Mouse (Mus musculus) embryonic facial prominence, embryonic 14.5 days (tissue): ENCODE results near the gene E2f3. TPM values are rescaled to one million over a fixed set of nuclear protein-coding genes. Genes with fewer than 3 reads are reported as not detected.
A peak's percentile ranks its signal among the peaks of the same experiment; 100 is the strongest.

Experiments used
- ATAC-seq: fragments of 200-750 bp; cut with Nextera tagmentation; 2 replicates; pipeline ENCODE4 v1.8.0; 2017; ENCODE audit warnings: low read depth, moderate number of reproducible peaks, moderate TSS enrichment
- DNase-seq: peaks from one replicate; pipeline ENCODE4 v3.0.0-alpha.2; 2015; ENCODE audit warnings: low spot score
- H3K27ac ChIP-seq: fragments of 300-500 bp; sonication (generic); replicated peaks from 2 replicates; pipeline ENCODE4 v1.5.1; 2014; ENCODE audit warnings: low read depth, mild to moderate bottlenecking, low read length, moderate library complexity
- H3K27me3 ChIP-seq: fragments of 300-500 bp; sonication (generic); replicated peaks from 2 replicates; pipeline ENCODE4 v1.6.1; 2014; ENCODE audit warnings: low read length; ENCODE audit not compliant: control insufficient read depth, insufficient read depth
- H3K36me3 ChIP-seq: fragments of 300-500 bp; sonication (generic); 2 replicates; pipeline ENCODE4 v1.6.1; 2014; ENCODE audit warnings: low read length, mixed read lengths; ENCODE audit not compliant: control insufficient read depth, insufficient read depth
- H3K4me1 ChIP-seq: fragments of 300-500 bp; sonication (generic); 2 replicates; pipeline ENCODE4 v1.6.1; 2014; ENCODE audit warnings: antibody characterized with exemption, low read length; ENCODE audit not compliant: control insufficient read depth, insufficient read depth
- H3K4me2 ChIP-seq: fragments of 300-500 bp; sonication (generic); 2 replicates; pipeline ENCODE4 v1.6.1; 2014; ENCODE audit warnings: low read depth, mild to moderate bottlenecking, low read length, moderate library complexity, mixed read lengths
- H3K4me3 ChIP-seq: fragments of 300-500 bp; sonication (generic); 2 replicates; pipeline ENCODE4 v1.5.1; 2014; ENCODE audit warnings: low read depth, mild to moderate bottlenecking, low read length
- H3K9ac ChIP-seq: fragments of 300-500 bp; sonication (generic); 2 replicates; pipeline ENCODE4 v1.6.1; 2014; ENCODE audit warnings: low read depth, mild to moderate bottlenecking, low read length, moderate library complexity, mixed read lengths
- H3K9me3 ChIP-seq: fragments of 300-500 bp; sonication (generic); 2 replicates; pipeline ENCODE4 v1.6.1; 2016; ENCODE audit warnings: low read length; ENCODE audit not compliant: control insufficient read depth
- WGBS: fragments of 180-500 bp; shearing (Covaris S2); extraction: QIAGEN DNeasy Blood & Tissue Kit; methylation state at CpG from one replicate; pipeline ENCODE4 v1.1.7; 2014; 5-methylcytosine and 5-hydroxymethylcytosine counted together
- polyA plus RNA-seq: library from polyadenylated mRNA; unstranded; fragments of >200 nt; fragmentation: Nextera tagmentation; extraction: Ambion mirVana; gene quantifications from 2 replicates; pipeline ENCODE4 v1.2.1, GENCODE M21; 2014

Gene E2f3
- polyA plus RNA-seq, 1 experiment from 2014 or later = 9.7 TPM

DNA sequence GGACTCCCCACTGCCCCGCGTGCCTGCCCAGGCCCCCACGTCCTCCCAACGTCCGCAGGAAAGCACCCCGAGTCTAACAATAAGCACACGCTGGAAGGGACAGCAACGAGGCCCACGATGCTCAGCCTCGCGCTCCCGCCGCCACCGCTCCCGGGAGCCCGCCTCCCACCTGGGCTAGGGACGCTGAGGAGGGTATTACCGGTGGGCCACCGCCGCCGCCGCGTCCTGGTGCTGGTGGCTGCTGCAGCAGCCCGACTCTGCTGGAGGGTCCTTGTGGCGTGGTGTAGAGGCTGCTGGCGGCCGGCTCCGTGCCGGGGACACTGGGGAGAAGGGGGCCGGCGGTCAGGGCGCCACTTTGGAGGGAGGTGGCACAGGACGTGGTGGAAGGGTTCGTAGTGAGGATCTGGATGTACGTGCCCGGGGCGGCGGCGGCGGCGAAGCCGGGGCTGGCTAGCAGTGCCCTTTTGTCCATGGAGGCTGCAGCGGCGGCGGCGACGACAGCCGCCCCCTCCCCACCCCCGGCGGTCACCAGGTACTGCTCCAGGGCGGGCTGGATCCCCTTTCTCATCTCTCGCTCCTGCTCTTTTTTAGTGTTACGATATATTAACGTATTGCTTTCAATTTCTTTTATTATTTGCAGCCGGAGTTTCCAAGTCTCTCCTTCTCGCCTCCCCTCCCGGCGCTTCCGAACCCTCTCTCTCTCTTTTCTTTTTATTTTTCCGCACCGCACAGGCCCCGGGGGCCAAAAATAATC lies 585 bp downstream of the E2f3 start:
- Histone ChIP-seq H3K9me3 (no peaks in the 10 kb centered on the region), H3K4me2 (peak overlapping the region; percentile 77), H3K27ac (peak overlapping the region; percentile 98), H3K9ac (peak overlapping the region; percentile 97), H3K27me3 (no peaks in the 10 kb centered on the region), H3K4me3 (peak overlapping the region; percentile 96), H3K36me3 (no peaks in the 10 kb centered on the region), H3K4me1 (peaks cover 15% of the 10 kb centered on the region; the same call in 1 of the 2 replicates)
- ATAC-seq = no peak
- peak; percentile 6 for DNase-seq
- WGBS = under 1% methylated on average over 31 of the region's 62 CpGs

DNA sequence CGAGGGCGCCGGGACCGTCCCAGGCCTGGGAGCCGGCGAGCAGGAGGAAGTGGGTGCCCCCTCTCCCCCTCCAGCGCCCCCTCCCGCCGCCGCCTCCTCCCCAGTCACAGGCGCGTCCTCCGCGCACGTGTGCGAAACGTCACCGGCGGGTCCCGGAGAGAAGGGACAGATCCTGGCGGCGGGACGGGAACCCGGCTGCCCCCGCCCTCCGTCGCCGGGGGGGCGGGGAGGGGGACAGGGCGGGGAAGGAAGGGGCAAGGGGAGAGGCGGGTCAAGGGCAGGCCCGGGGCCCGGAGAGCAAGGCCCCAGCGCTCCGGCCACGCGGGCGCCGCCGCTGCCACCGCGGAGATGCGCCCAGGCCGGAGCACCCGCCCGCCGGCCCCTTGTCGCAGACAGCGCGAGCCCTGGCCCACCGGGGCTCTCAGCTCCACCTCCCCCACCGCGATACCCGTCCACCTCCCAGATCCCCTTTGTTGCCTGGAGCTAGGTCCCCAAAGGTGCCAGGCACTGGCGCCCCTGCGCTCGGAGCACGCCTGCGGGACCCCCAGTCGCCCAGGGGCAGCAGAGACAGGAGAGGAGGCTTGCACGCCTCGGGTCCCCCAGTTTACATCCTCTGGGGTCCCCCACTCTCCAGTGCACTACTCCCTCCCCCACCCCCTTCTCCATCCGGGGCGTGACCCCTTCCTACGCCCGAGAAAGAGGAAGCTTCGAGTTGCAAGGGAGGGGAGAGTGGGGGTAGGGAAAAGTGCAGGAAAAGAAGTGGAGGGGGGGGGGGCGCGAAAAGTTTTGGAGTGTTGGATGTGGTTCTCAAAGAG lies 1.4 kb downstream of the E2f3 start:
- DNase-seq (peak; percentile 89), ATAC-seq (peak; percentile 16)
- no peaks in the 10 kb centered on the region for H3K9me3 ChIP-seq
- no peaks in the 10 kb centered on the region for H3K36me3 ChIP-seq
- H3K4me2 ChIP-seq = peak overlapping the region; percentile 77
- peak overlapping the region; percentile 98 for H3K27ac ChIP-seq
- H3K27me3 ChIP-seq = no peaks in the 10 kb centered on the region
- H3K4me3 ChIP-seq = peak overlapping the region; percentile 96
- peaks cover 15% of the 10 kb centered on the region; the same call in 1 of the 2 replicates for H3K4me1 ChIP-seq
- peak overlapping the region; percentile 97 for H3K9ac ChIP-seq
- WGBS = under 1% methylated on average over 15 of the region's 69 CpGs

GRCm38 (mm10) chr13:29983523-29984191 lies 2.2 kb downstream of the E2f3 start:
- DNase-seq (peak; percentile 33), ATAC-seq (no peak)
- H3K4me3 ChIP-seq = peak overlapping the region; percentile 96
- H3K27me3 ChIP-seq = no peaks in the 10 kb centered on the region
- H3K9ac ChIP-seq = peak overlapping the region; percentile 97
- peak overlapping the region; percentile 77 for H3K4me2 ChIP-seq
- peak overlapping the region; percentile 98 for H3K27ac ChIP-seq
- WGBS = under 1% methylated on average over 33 of the region's 35 CpGs
- no peaks in the 10 kb centered on the region for H3K9me3 ChIP-seq
- peaks cover 21% of the 10 kb centered on the region for H3K4me1 ChIP-seq
- H3K36me3 ChIP-seq = no peaks in the 10 kb centered on the region

- Histone ChIP-seq H3K27ac (peak overlapping the region; percentile 98), H3K4me1 (peaks cover 23% of the 10 kb centered on the region), H3K4me2 (peak overlapping the region; percentile 77), H3K4me3 (peak overlapping the region; percentile 96), H3K27me3 (no peaks in the 10 kb centered on the region), H3K9me3 (no peaks in the 10 kb centered on the region), H3K9ac (peak overlapping the region; percentile 97), H3K36me3 (no peaks in the 10 kb centered on the region)
- 17% methylated on average over 6 of the region's 6 CpGs for WGBS
- DNase-seq = peak; percentile 76
- no peak for ATAC-seq
Observed at GRCm38 (mm10) chr13:29983037-29983436, 2.8 kb downstream of the E2f3 start.

DNA sequence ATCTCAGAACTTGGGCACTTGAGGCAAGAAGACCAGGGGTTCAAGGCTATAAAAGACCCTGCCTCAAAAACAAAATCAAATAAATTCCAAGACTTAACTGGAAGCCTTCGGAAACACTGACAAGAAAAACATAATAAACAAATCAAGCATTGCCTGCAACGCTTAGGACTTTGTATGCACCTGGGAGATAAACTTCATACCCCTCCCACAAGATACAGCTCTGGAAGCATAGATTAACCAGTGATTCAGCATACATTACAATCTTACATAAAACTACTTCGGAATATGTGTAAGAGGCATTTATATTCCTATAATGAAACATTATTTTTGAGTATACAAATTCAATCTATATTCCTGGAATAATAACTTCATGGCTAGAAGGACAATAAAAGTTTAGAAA lies 3.5 kb downstream of the E2f3 start:
- no peaks in the 10 kb centered on the region for H3K9me3 ChIP-seq
- no peak overlapping the region for H3K9ac ChIP-seq
- no peak overlapping the region for H3K27ac ChIP-seq
- H3K36me3 ChIP-seq = no peaks in the 10 kb centered on the region
- H3K4me2 ChIP-seq = peak overlapping the region; percentile 15; the same call in 1 of the 2 replicates
- H3K27me3 ChIP-seq = no peaks in the 10 kb centered on the region
- no peak for ATAC-seq
- H3K4me3 ChIP-seq = no peak overlapping the region
- peaks cover 24% of the 10 kb centered on the region for H3K4me1 ChIP-seq
- 59% methylated on average over 3 of the region's 3 CpGs for WGBS
- no peak for DNase-seq

DNA sequence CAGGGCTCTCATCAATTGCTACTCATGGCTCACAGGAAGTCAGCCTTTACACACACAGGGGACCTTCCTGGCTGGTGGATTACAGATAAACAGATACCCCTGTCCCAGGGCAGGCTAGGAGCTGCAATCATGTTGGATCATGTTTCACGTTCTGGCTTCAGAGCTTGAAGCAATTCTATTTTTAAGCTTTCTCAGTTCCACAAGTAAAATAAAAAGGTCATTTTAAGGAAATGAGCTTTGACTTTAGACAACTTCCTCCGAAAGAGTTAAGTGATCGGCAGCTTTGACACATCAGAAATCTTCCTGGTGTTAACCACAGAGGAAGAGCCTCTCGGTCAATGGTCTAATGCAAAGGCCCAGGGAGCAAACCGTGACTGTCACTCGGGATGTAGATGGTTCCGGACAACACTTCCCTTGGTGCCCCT lies 6.7 kb downstream of the E2f3 start:
- no peak for ATAC-seq
- Histone ChIP-seq H3K9ac (no peak overlapping the region), H3K27me3 (no peaks in the 10 kb centered on the region), H3K4me3 (no peak overlapping the region), H3K36me3 (no peaks in the 10 kb centered on the region), H3K27ac (no peak overlapping the region), H3K4me2 (peak overlapping the region; percentile 4; the same call in 1 of the 2 replicates), H3K4me1 (peaks cover 24% of the 10 kb centered on the region), H3K9me3 (no peaks in the 10 kb centered on the region)
- DNase-seq = no peak
- 65% methylated on average over 7 of the region's 7 CpGs for WGBS

DNA sequence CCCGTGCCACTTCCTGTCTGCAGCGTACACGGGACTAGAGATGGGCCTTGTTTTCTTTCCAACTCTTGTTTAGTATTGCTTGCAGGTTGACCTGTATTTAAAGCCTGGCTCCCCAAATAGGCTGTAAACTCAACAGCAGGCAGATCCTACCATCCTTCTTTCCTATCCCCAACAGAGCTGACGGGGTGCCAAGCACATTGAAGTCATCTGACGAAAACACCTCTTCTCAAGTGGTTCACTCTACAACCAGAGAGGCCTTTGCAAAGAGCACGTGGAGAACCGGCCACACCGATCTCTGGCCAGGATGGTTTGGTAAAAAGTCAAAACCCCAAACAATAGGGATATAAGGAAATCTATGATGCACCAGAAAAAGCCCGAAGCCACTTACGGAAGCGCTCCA lies 8.5 kb downstream of the E2f3 start:
- WGBS = 93% methylated on average over 11 of the region's 11 CpGs
- Histone ChIP-seq H3K9me3 (no peaks in the 10 kb centered on the region), H3K27me3 (no peaks in the 10 kb centered on the region), H3K9ac (no peak overlapping the region), H3K4me3 (no peak overlapping the region), H3K27ac (no peak overlapping the region), H3K4me2 (no peak overlapping the region), H3K4me1 (peaks cover 18% of the 10 kb centered on the region), H3K36me3 (no peaks in the 10 kb centered on the region)
- no peak for DNase-seq
- ATAC-seq = no peak

DNA sequence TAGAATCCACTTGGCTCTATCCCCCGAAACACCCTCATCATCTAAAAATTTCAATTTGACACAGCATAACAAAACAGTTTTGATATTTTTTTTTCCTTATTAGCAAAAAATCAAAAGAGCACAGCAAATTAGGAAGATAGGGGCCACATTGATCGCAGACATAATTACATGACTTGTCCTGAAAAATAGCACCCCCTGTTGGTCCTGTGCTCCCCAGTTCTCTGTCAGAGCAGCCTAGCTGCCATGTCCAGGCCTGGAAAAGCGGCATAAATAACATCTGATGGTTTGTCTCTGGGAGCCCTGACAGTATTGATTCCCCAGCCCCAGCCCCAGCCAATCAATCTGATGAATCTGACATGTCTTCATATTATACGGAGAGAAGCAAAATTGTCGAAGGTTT lies 11.8 kb downstream of the E2f3 start:
- Histone ChIP-seq H3K4me1 (peaks cover 6% of the 10 kb centered on the region; the same call in 1 of the 2 replicates), H3K4me3 (no peak overlapping the region), H3K9ac (no peak overlapping the region), H3K27ac (no peak overlapping the region), H3K27me3 (no peaks in the 10 kb centered on the region), H3K9me3 (no peaks in the 10 kb centered on the region), H3K4me2 (no peak overlapping the region), H3K36me3 (no peaks in the 10 kb centered on the region)
- WGBS = 88% methylated on average over 5 of the region's 5 CpGs
- no peak for ATAC-seq
- DNase-seq = no peak
